Mouse (Mus musculus) cerebellum, postnatal 10 days (tissue): Measurements from ENCODE around the gene 2210011C24Rik.
A peak's percentile ranks its signal among the peaks of the same experiment; 100 is the strongest.
"Not testable (repeated sequence)": the region's sequence is repeated elsewhere in the genome, so short reads cannot be mapped to it uniquely, and the experiment has no call there.

ENCODE experiments used
- DNase-seq, 2 experiments: peaks; one replicate each; pipeline ENCODE4 v3.0.0; 2021; ENCODE audit warnings: mixed read lengths in 2 of 2

Gene 2210011C24Rik

DNA sequence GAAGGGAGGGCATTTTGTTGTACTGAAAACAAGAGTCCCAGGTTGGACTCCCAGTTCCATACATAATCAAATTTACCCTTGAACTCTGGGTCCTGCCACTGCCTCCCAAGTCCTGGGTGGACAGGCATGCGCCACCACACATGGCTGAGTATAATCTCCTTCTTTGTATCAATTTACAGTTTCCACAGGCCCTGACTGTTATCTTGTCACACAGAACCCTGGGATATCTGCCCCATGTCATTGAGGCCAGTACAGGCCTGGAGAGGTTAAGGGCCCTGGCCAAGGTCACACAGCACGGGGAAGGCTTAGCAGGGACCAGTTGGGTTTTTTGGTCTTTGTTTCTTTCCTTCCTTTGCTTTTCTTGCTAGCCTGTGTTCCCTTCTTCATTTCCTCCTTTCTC is 19.5 kb downstream of the 2210011C24Rik start:
- DNase-seq: no peak

DNA sequence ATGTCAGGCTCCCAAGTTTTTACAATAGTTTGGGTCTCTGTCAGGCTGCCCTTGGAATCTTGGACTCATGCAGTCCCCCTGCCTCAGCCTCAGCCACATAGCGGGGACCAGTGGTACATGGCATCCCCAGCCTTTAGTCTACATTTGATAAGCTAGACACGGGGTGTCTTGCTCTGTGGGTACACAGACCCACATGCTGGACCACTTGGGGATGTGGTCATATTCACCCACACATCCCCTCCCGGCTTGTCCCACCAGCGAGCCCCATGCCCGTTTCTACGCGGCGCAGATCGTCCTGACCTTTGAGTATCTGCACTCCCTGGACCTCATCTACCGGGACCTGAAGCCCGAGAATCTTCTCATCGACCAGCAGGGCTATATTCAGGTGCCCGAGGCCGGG is 21.8 kb downstream of the 2210011C24Rik start:
- DNase-seq: no peak

- DNase-seq: no peak
These were observed 22.7 kb downstream of the 2210011C24Rik start for GRCm38 (mm10) chr8:83989243-83989642.

- DNase-seq: not testable (repeated sequence)
These were observed 28.7 kb downstream of the 2210011C24Rik start for GRCm38 (mm10) chr8:83983222-83983621.

GRCm38 (mm10) chr8:83982449-83982848 is 29.5 kb downstream of the 2210011C24Rik start:
- no peak for DNase-seq

GRCm38 (mm10) chr8:83981533-83981932 is 30.4 kb downstream of the 2210011C24Rik start:
- DNase-seq: peak; percentile 28 to 43

DNA sequence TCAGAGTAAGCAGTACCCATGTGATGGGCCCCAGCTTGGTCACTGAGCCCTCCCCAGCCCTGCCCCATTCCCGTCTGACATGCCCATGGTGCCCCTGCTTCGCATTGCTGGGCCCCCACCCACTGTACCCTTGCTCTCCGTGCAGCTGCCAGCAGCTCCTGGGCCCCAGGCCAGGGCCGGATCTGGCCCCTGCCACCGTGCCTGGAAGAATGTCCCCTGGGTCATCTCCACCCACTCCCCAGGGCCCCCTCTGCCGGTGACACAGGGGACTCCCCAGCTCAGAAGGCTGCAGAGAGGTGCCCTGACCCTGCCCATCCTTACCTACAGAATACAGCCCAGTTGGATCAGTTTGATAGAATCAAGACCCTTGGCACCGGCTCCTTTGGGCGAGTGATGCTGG is 31.1 kb downstream of the 2210011C24Rik start:
- peak; percentile 44 to 55 for DNase-seq

DNA sequence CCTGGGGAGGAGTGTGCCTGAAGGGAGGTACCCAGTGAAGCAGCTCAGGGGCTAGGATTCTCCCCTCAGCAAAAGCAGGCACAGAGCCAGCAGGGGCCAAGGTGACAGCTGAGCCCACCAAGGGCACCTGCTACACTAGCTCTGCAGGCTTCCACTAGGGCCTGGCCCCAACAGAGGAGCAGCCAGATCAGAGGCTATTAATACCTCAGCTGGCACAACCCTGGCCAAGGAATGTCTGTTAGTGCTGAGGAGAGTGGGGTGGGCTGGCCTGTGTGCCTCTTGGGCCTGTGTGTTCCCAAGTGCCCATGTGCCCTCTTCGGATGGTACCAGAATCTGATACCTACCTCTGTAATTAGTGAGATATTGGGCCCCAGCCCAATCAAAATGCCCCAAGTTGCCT is 31.7 kb downstream of the 2210011C24Rik start:
- DNase-seq: peak; percentile 49 to 55

DNA sequence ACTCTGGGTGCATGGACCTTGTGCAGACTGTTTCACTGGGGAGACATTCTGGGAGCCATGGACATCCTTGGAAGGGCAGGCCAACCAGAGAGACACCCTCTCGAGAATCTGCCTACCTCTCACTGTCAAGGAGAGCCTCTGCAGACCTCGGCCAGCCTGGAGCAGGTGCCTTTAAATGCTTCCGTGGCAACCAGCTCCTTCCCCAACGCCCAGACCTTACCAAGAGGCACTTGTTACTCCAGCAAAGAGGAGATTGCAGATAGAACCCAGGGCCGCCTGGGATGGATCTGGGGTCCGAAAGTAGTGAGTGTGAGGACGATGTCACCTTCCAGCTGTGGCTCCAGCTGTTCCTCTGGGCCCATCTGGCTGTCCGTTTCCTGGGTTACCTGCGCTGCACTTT is 33.8 kb downstream of the 2210011C24Rik start:
- no peak for DNase-seq

DNA sequence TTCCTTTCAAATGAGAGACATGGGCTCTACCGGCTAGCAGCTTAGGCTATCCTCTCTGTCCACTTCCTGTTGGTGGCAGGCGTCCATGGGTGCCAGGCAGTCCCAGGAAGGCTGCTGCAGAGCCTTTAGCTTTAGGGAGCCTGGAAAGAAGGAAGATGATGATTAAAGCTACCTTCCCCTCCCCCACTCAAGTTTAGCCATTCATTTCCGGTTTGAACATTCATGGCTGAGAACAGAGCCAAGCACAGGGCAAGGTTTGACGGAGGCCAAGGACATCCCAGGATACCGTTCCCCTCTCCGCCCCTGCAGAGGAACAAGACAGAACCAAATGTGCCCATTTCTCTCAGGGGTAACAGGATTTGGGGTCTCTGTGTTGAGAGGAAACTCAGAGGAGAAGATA is 34.3 kb downstream of the 2210011C24Rik start:
- DNase-seq: no peak

GRCm38 (mm10) chr8:83976779-83977350 is 35.1 kb downstream of the 2210011C24Rik start:
- DNase-seq: peak in 1 of 2 experiments; percentile 29

DNA sequence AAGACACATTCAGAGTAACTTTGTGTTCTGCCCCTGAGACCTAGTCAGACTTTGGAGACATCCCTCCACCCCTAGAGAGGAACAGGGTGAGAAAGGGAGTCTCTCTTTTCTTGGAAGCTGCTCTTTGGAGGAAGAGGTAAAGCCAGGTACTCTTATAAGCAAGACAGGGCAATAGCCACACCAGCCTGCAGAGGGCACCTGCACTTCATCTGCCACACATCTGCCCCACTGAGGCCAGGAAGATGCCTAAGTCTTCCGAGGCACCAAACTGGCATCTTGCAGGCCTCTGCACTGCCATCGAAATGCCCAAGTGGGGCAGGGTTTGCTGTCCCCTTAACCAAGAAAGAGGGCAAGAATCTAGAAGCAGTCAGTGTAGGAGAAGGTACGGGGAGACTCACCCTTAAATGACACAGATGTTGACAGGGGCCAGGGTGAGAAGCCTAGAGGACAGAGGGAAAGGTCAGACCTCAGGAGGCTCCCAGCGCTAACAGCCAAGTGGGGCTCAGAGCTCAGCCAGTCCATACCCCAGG is 35.8 kb downstream of the 2210011C24Rik start:
- DNase-seq: no peak

DNA sequence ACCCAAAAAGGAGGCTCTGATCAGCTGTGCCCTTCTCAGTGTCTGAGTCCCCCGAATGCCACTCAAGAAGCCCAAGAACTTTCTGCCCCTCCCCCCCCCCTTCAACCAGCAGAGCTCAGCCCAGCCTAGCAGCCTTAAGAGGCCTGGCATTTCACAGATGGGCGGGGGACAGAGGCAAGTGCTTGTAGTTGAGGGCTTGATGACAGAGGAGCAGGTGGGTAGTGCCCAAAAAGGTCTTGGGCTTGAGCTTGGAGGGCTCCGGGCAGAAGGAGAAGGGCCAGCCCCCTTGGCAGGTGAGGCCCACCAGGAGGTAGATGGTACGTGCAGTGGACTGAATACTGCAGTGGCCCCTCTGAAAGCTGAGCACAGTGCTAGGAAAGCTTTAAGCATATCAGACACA is 37.5 kb downstream of the 2210011C24Rik start:
- DNase-seq: peak in 1 of 2 experiments; percentile 24

DNA sequence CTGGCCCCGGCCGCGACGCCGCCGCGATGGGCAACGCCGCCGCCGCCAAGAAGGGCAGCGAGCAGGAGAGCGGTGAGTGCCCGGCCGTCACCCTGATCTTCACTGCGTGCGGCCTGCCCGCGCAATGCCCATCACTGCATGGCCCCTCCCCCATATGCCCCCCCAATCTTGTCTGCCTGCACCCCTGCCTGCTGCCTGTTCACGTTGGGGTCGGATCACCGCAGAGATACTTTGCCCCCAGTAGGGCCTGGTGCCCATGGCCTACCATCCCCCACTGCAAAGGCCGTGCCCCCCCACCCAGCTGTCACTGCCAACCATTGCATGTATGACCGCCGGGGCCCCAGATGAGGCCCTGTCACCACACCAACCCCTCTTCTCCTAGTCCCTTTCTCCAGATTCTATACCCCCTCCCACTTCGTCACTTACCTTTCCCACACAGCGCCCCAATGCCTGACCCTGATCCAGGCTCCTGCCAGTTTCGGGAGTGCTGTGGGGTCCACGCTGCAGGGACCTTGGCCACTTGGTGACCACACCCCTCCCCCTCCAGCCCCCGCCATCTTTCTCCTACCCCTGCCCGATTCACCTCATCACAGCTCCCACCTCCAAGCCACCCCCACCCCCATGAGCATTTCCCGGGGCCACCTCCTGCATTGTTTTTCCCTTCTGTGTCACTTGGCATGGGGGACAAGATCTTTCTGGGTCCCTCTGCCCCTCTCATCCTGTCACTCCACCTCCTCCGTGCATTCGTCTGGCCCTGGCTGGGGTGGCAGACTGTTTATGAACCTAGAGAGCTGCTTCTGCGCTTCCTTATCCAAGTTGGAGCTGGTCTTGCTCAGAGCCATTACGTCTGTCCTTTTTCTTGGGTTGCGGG is 38.6 kb downstream of the 2210011C24Rik start:
- DNase-seq: peak; percentile 76 to 77

DNA sequence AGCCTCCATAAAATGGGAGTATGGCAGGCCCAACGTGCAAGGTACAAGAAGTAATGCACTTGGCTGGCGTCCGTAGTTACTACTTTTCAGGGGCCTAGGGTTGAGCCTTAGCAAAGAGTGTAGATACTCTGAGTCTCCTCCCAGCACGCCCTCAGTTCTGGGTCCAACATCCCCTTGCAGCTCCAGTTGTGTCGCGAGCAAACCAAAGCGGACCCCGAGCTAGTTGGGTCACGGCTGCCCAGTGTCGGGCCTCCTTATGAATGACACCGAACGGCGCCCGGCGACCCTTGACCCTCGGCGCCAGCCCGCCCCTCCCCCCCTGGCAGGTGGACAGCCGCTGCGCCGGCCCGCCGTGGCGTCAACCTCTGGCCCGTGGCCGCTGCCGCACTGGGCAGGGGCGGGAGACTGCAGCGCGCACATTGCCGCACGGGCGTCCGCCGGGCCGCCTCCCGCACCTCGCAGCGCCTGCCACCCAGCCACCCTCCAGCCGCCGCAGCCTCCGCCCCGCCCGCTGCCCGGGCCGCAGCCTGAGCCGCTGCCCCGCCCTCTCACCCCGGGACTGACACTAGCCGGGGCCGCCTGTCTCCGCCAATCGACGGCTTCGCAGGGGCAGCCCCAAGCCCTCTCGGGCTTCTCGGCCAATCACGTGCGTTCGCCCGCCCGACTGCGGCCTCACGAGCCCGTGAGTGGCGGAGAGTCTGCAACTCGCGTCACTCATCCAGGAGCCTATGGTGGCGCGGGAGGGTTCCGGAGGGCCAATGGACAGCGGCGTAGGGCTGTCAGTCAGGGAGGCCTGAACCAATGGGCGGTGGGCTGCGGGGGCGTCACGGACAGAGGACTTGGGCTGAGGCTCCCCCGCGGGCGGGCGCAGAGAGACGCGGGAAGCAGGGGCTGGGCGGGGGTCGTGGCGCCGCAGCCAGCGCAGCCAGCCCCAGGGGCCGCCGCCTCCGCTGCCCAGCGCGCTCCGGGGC is 39.5 kb downstream of the 2210011C24Rik start, which contains the start of gene Prkaca:
Prkaca (plus strand) TSS at position 844 of the 971 bp plus-strand sequence.
- peak; percentile 99 for DNase-seq

- DNase-seq: no peak
These were observed 40.3 kb downstream of the 2210011C24Rik start for GRCm38 (mm10) chr8:83971661-83972060.

DNA sequence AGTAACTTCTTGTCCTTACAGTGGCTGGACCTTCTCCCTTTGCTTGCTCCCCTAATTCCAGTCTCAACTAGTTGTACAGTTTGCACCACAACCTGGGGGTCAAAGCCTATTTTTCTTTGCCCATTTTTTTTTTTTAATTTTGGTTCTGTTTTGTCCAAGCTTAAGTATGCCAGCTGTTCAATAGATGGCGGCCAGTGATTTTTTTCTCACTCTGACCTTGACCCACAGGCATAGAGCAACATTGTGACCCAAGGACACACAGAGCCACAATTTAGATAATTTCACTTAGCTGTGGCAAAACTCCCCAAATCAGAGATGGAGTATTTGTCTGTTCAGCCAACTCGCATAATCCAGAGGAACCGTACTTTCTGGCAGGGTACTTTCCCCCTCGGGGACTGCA is 40.9 kb downstream of the 2210011C24Rik start:
- no peak for DNase-seq

- no peak for DNase-seq
These were observed 44.3 kb downstream of the 2210011C24Rik start for GRCm38 (mm10) chr8:83967701-83968100.

GRCm38 (mm10) chr8:83964015-83964765 is 47.8 kb downstream of the 2210011C24Rik start:
- DNase-seq: no peak
